Mouse (Mus musculus): ENCODE results near the gene Insig1.

DNA sequence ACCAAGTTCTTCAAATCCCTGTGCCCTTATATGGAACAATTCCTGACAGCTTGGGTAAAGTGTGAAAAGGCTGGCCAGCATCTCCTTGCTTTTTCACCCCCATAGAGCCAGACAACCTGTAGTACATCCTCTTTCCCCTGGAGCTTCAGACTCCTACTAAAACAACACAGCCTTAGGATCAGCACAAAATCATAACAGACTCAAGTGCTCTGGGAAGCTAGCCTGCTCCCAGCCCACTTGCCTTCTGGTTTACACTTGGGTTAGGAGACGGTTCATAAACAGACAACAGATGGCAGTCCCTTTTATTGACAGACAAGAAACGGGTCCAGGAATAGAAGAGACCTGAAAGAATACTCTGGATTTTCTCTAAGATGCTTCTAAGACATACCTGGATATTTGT, 8.3 kb downstream of the Insig1 start:
- TF ChIP-seq CTCF (IDR thresholded peaks at IDR 0.05; ENCODE audit: control insufficient read depth, insufficient read depth, low read length) (no peak), POLR2A (IDR thresholded peaks at IDR 0.05; ENCODE audit: borderline replicate concordance, control insufficient read depth, low read depth, low read length) (no peak)

All from bone marrow, adult 2 months (tissue).